Mouse (Mus musculus) ES-Bruce4 (cell line): ENCODE results near the gene Pilra. TPM values are rescaled to one million over a fixed set of nuclear protein-coding genes. Genes with fewer than 3 reads are reported as not detected.

ENCODE experiments used
- H3K27ac ChIP-seq: 2 replicates; pipeline ENCODE4 v1.5.1; 2012; ENCODE audit warnings: low read length, inconsistent platforms; ENCODE audit not compliant: insufficient read depth
- H3K27me3 ChIP-seq: 2 replicates; pipeline ENCODE4 v1.6.1; 2012; ENCODE audit warnings: mild to moderate bottlenecking, low read length, inconsistent platforms; ENCODE audit not compliant: control insufficient read depth, poor library complexity, insufficient read depth, severe bottlenecking
- H3K36me3 ChIP-seq: 2 replicates; pipeline ENCODE4 v1.6.1; 2012; ENCODE audit warnings: inconsistent platforms, mild to moderate bottlenecking, low read length, moderate library complexity; ENCODE audit not compliant: control insufficient read depth, poor library complexity, insufficient read depth, severe bottlenecking
- H3K4me1 ChIP-seq: one replicate; pipeline ENCODE4 v1.8.1; 2011; ENCODE audit warnings: low read length; ENCODE audit not compliant: control insufficient read depth, insufficient read depth
- H3K4me3 ChIP-seq: 2 replicates; pipeline ENCODE4 v1.5.1; 2011; ENCODE audit warnings: low read depth, mild to moderate bottlenecking, low read length
- H3K9ac ChIP-seq: 2 replicates; pipeline ENCODE4 v1.6.1; 2012; ENCODE audit warnings: low read depth, mild to moderate bottlenecking, inconsistent platforms; ENCODE audit not compliant: poor library complexity, severe bottlenecking
- H3K9me3 ChIP-seq: replicated peaks from 2 replicates; pipeline ENCODE4 v1.6.1; 2012; ENCODE audit warnings: mild to moderate bottlenecking, low read length, inconsistent platforms; ENCODE audit not compliant: control insufficient read depth, poor library complexity, insufficient read depth, severe bottlenecking
- CTCF ChIP-seq: IDR thresholded peaks from one replicate; pipeline ENCODE4 v1.8.1; 2011; ENCODE audit warnings: low read depth, low read length
- EP300 ChIP-seq: IDR thresholded peaks from 2 replicates; pipeline ENCODE4 v1.6.1; 2011; ENCODE audit warnings: low read depth, low read length; ENCODE audit not compliant: insufficient read depth
- POLR2A ChIP-seq: IDR thresholded peaks from one replicate; pipeline ENCODE4 v1.8.1; 2011; ENCODE audit warnings: low read length; ENCODE audit not compliant: insufficient read depth
- polyA plus RNA-seq: library from polyadenylated mRNA; stranded (reverse); fragments of >200 nt; gene quantifications from 2 replicates; pipeline ENCODE4 v1.2.4, GENCODE M21; 2011; ENCODE audit warnings: low read depth; ENCODE audit not compliant: missing spikeins, insufficient read depth, insufficient read length

Pilra gene
- polyA plus RNA-seq, 1 experiment: not detected

- Histone ChIP-seq H3K9ac (no peak overlapping the region), H3K27ac (no peak overlapping the region), H3K9me3 (no peaks in the 10 kb centered on the region), H3K4me1 (peaks cover under 1% of the 10 kb centered on the region), H3K27me3 (no peaks in the 10 kb centered on the region), H3K4me3 (no peak overlapping the region), H3K36me3 (no peaks in the 10 kb centered on the region)
- no peak for TF ChIP-seq EP300
- TF ChIP-seq CTCF: no peak
- no peak for TF ChIP-seq POLR2A
Observed at GRCm38 (mm10) chr5:137831506-137831905, 4.6 kb downstream of the Pilra start.

- H3K9ac ChIP-seq: no peak overlapping the region
- H3K27ac ChIP-seq: no peak overlapping the region
- no peaks in the 10 kb centered on the region for H3K27me3 ChIP-seq
- no peak overlapping the region for H3K4me3 ChIP-seq
- peaks cover 3% of the 10 kb centered on the region for H3K4me1 ChIP-seq
- no peak for TF ChIP-seq CTCF
- TF ChIP-seq POLR2A: no peak
- TF ChIP-seq EP300: no peak
- no peaks in the 10 kb centered on the region for H3K36me3 ChIP-seq
- H3K9me3 ChIP-seq: no peaks in the 10 kb centered on the region
Observed at GRCm38 (mm10) chr5:137831106-137831505, 5.0 kb downstream of the Pilra start.

GRCm38 (mm10) chr5:137830238-137830637 is 5.8 kb downstream of the Pilra start:
- no peak overlapping the region for H3K4me3 ChIP-seq
- TF ChIP-seq EP300: no peak
- no peak for TF ChIP-seq CTCF
- TF ChIP-seq POLR2A: no peak

GRCm38 (mm10) chr5:137828694-137829093 is 7.4 kb downstream of the Pilra start:
- Histone ChIP-seq H3K36me3 (no peaks in the 10 kb centered on the region), H3K4me1 (peaks cover 3% of the 10 kb centered on the region), H3K9me3 (no peaks in the 10 kb centered on the region), H3K4me3 (no peak overlapping the region), H3K27ac (no peak overlapping the region), H3K9ac (no peak overlapping the region), H3K27me3 (no peaks in the 10 kb centered on the region)
- TF ChIP-seq CTCF: no peak
- no peak for TF ChIP-seq POLR2A
- no peak for TF ChIP-seq EP300

More at GRCm38 (mm10) chr5:137830238-137830637, 5.8 kb downstream of the Pilra start:
- H3K4me1 ChIP-seq: peaks cover 3% of the 10 kb centered on the region
- H3K27ac ChIP-seq: no peak overlapping the region
- no peaks in the 10 kb centered on the region for H3K27me3 ChIP-seq
- no peaks in the 10 kb centered on the region for H3K36me3 ChIP-seq
- H3K9ac ChIP-seq: no peak overlapping the region
- H3K9me3 ChIP-seq: no peaks in the 10 kb centered on the region

- Histone ChIP-seq H3K9ac (no peak overlapping the region), H3K4me1 (peaks cover 3% of the 10 kb centered on the region), H3K4me3 (no peak overlapping the region), H3K9me3 (no peaks in the 10 kb centered on the region), H3K36me3 (no peaks in the 10 kb centered on the region), H3K27me3 (no peaks in the 10 kb centered on the region), H3K27ac (no peak overlapping the region)
- TF ChIP-seq CTCF (no peak), EP300 (no peak), POLR2A (no peak)
Observed at GRCm38 (mm10) chr5:137826421-137826820, 9.7 kb downstream of the Pilra start.

GRCm38 (mm10) chr5:137825971-137826370 is 10.1 kb downstream of the Pilra start:
- Histone ChIP-seq H3K27ac (no peak overlapping the region), H3K4me3 (no peak overlapping the region), H3K36me3 (no peaks in the 10 kb centered on the region), H3K27me3 (no peaks in the 10 kb centered on the region), H3K9me3 (no peaks in the 10 kb centered on the region), H3K4me1 (peaks cover 3% of the 10 kb centered on the region), H3K9ac (no peak overlapping the region)
- TF ChIP-seq CTCF (no peak), POLR2A (no peak), EP300 (no peak)
